Mouse (Mus musculus): ENCODE results near the gene Ddx17.

- no peak for TF ChIP-seq CTCF (IDR thresholded peaks at IDR 0.05; ENCODE audit: borderline replicate concordance, extremely low read depth, insufficient read depth, insufficient read length)
- TF ChIP-seq POLR2A (IDR thresholded peaks at IDR 0.05; ENCODE audit: borderline replicate concordance, extremely low read depth, insufficient read depth, insufficient read length, poor library complexity, severe bottlenecking) = no peak
These were observed 20.4 kb downstream of the Ddx17 start for GRCm38 (mm10) chr15:79525979-79526768.
